Mouse (Mus musculus): Measurements from ENCODE around the gene Tpi1. TPM values are rescaled to one million over a fixed set of nuclear protein-coding genes. Genes with fewer than 3 reads are reported as not detected.
"Not testable (repeated sequence)": the region's sequence is repeated elsewhere in the genome, so short reads cannot be mapped to it uniquely, and the experiment has no call there.

The Tpi1 gene
- polyA plus RNA-seq, 1 experiment from 2014 or later, result 428 TPM

- Histone ChIP-seq H3K27ac (replicated peaks) (peak overlapping the region; percentile 95), H3K9ac (replicated peaks) (peak overlapping the region; percentile 97), H3K27me3 (peaks cover 24% of the 10 kb centered on the region), H3K9me3 (no peaks in the 10 kb centered on the region), H3K36me3 (no peaks in the 10 kb centered on the region), H3K4me2 (replicated peaks) (peak overlapping the region; percentile 85), H3K4me1 (peaks cover 43% of the 10 kb centered on the region), H3K4me3 (peak overlapping the region; percentile 75)
- ATAC-seq (ENCODE audit: low FRiP score, low read depth), result peak; percentile 53
- WGBS, result 9% methylated on average over 14 of the region's 14 CpGs
Observed at GRCm38 (mm10) chr6:124856321-124856720, 42.2 kb upstream of the Tpi1 start.

- Histone ChIP-seq H3K4me2 (replicated peaks) (no peak overlapping the region), H3K4me3 (no peak overlapping the region), H3K4me1 (peaks cover 27% of the 10 kb centered on the region), H3K27ac (replicated peaks) (no peak overlapping the region), H3K9me3 (no peaks in the 10 kb centered on the region), H3K36me3 (0 out of 2 replicates have a peak, but pooled peaks cover 5% of the 10 kb centered on the region), H3K9ac (replicated peaks) (no peak overlapping the region), H3K27me3 (peaks cover 21% of the 10 kb centered on the region)
- 79% methylated on average over 12 of the region's 12 CpGs for WGBS
- no peak for ATAC-seq (ENCODE audit: low FRiP score, low read depth)
Observed at GRCm38 (mm10) chr6:124854647-124855046, 40.6 kb upstream of the Tpi1 start.

DNA sequence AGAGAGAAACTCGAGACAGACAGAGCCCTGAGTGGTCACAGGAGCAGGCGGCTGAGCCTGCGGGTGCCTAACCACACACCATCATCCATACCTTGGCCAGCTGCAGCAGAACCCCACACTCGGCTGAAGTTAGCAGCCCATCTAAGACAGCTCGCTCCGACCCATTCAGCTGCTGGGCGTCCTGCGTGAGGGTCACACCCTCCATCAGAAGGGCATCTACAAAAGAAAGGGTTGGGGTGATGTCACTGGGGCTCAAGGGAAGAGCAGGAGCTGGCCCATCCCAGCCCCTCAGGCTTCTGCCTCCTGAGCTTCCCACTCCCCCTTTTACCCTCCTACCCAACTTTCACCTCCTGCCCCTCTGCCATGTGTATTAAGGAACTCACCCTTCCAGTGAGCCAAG is 36.4 kb upstream of the Tpi1 start:
- Histone ChIP-seq H3K9ac (replicated peaks) (no peak overlapping the region), H3K27ac (replicated peaks) (no peak overlapping the region), H3K4me3 (no peak overlapping the region), H3K4me2 (replicated peaks) (no peak overlapping the region), H3K9me3 (no peaks in the 10 kb centered on the region), H3K4me1 (peaks cover 8% of the 10 kb centered on the region; the same call in 1 of the 2 replicates), H3K27me3 (peaks cover 6% of the 10 kb centered on the region; the same call in 1 of the 2 replicates), H3K36me3 (0 out of 2 replicates have a peak, but pooled peaks cover 5% of the 10 kb centered on the region)
- ATAC-seq (ENCODE audit: low FRiP score, low read depth), result no peak
- WGBS, result 65% methylated on average over 8 of the region's 8 CpGs

DNA sequence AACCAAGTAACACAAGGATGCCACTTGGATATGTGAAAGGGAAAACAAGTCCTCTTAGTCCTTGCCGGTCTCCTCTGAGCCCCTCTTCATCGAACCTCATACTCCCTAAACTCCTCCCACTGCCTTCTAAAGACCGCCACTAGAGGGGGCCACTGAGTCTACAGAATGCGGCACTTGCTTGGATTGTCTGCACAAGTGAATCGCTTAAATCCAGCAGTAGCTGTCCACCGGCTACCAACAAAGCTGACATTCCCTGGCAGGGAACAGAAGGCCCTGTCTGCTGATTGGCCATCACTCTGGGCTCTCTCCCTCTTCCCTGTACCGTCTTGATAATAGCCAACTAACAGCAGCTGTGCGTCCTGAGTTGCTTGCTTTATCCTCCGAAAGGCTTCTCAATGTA is 33.2 kb upstream of the Tpi1 start:
- ATAC-seq (ENCODE audit: low FRiP score, low read depth), result peak; percentile 90
- H3K36me3 ChIP-seq, result 0 out of 2 replicates have a peak, but pooled peaks cover 5% of the 10 kb centered on the region
- H3K9me3 ChIP-seq, result no peaks in the 10 kb centered on the region
- H3K9ac ChIP-seq (replicated peaks), result no peak overlapping the region
- no peak overlapping the region for H3K4me3 ChIP-seq
- H3K27me3 ChIP-seq, result no peaks in the 10 kb centered on the region
- peak overlapping the region; percentile 67 for H3K27ac ChIP-seq (replicated peaks)
- H3K4me1 ChIP-seq, result 0 out of 2 replicates have a peak, but pooled peaks cover 7% of the 10 kb centered on the region
- 5% methylated on average over 9 of the region's 9 CpGs for WGBS
- no peak overlapping the region for H3K4me2 ChIP-seq (replicated peaks)

DNA sequence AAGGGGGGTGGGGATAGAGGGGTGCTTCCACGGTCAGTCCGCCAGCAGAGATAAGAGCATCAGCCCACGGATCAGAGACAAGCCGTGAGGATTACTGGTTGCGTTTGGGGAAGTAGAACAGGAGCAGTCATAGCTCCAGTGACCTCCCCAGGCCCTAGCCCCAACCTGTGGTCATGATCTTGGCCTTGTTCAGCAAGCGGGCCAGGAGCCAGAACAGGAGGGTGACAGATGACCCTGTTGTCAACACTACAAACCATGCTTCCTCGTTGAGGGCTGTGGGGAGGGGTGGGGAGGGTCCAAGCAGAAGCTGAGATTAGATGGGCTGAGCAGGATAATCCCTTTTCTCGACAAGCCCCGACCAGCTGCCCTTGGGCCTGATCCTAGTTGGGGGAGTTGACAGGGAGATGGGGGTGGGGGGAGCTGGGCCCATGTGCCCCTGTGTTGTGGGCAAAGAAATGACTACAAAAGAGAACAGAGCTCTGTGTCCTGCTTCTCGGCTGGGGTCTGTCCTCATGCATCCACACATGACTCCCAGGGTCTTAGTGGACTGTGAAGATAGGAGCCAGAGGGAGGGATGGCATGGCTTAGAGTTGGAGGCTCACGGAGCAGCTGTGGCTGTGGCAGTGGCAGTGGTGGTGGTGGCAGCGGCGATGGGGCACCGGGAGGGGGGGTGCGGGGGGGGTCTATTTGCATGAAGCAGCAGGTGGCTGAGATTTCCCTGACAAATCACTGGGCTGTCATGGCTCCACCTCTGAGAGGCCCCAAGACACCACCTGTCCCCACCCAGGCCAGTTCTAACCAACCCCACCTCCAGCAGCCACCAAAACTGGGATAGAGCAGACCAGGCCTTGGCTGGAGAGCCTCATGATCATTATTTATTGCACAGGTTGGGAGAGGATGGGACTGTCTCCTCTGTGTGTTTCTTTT is 26.4 kb upstream of the Tpi1 start, which contains the start of gene Gnb3:
Gnb3 (minus strand) TSS at position 35 of the 927 bp plus-strand sequence.
- Histone ChIP-seq H3K4me2 (replicated peaks) (peak within 1 kb of the TSS; percentile 24), H3K27ac (replicated peaks) (peak within 1 kb of the TSS; percentile 77), H3K36me3 (peaks cover 5% of the 10 kb centered on the region; the same call in 1 of the 2 replicates), H3K4me3 (no peak within 1 kb of the TSS), H3K9ac (replicated peaks) (peak within 1 kb of the TSS; percentile 24; the same call in 1 of the 2 replicates), H3K27me3 (peaks cover 12% of the 10 kb centered on the region), H3K4me1 (peaks cover 17% of the 10 kb centered on the region), H3K9me3 (no peaks in the 10 kb centered on the region)
- 6% methylated on average over 11 of the region's 15 CpGs for WGBS
- peak; percentile 69 for ATAC-seq (ENCODE audit: low FRiP score, low read depth)

- 5% methylated on average over 8 of the region's 8 CpGs for WGBS
- peak; percentile 45 for ATAC-seq (ENCODE audit: low FRiP score, low read depth)
- H3K9me3 ChIP-seq, result no peaks in the 10 kb centered on the region
- no peak overlapping the region for H3K4me3 ChIP-seq
- peak overlapping the region; percentile 7; the same call in 1 of the 2 replicates for H3K9ac ChIP-seq (replicated peaks)
- peaks cover 17% of the 10 kb centered on the region for H3K4me1 ChIP-seq
- H3K27me3 ChIP-seq, result peaks cover 12% of the 10 kb centered on the region
- peak overlapping the region; percentile 77 for H3K27ac ChIP-seq (replicated peaks)
- H3K4me2 ChIP-seq (replicated peaks), result peak overlapping the region; percentile 24
- H3K36me3 ChIP-seq, result peaks cover 5% of the 10 kb centered on the region; the same call in 1 of the 2 replicates
Observed at GRCm38 (mm10) chr6:124839805-124840204, 25.7 kb upstream of the Tpi1 start.

- WGBS, result 83% methylated on average over 7 of the region's 7 CpGs
- Histone ChIP-seq H3K36me3 (peaks cover 35% of the 10 kb centered on the region), H3K27ac (replicated peaks) (no peak overlapping the region), H3K4me2 (replicated peaks) (no peak overlapping the region), H3K27me3 (peaks cover 12% of the 10 kb centered on the region), H3K9ac (replicated peaks) (no peak overlapping the region), H3K4me1 (peaks cover 32% of the 10 kb centered on the region), H3K9me3 (no peaks in the 10 kb centered on the region), H3K4me3 (no peak overlapping the region)
- ATAC-seq (ENCODE audit: low FRiP score, low read depth), result no peak
Observed at GRCm38 (mm10) chr6:124836411-124836810, 22.3 kb upstream of the Tpi1 start.

DNA sequence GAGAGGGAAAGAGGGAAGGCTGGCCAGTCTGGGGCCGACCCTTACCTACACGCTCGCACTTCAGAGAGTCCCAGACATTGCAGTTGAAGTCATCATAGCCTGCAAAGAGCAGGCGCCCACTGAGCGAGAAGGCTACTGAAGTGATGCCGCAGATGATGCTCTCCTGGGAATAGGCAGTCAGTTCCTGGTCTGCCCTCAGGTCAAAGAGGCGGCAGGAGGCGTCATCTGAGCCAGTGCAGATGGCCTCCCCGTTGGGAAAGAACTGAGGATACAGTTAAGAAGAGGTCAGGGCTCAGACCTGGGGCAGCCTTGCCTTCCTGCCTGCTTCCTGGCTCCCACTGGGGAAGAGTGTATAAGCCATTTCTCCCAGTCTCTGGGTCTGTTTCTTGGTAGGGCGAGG is 21.4 kb upstream of the Tpi1 start:
- Histone ChIP-seq H3K4me3 (no peak overlapping the region), H3K4me1 (peaks cover 35% of the 10 kb centered on the region), H3K36me3 (peaks cover 32% of the 10 kb centered on the region), H3K27ac (replicated peaks) (0 out of 2 replicates have a peak overlapping the region, but pooled peaks have one; percentile 39), H3K9ac (replicated peaks) (no peak overlapping the region), H3K27me3 (peaks cover 12% of the 10 kb centered on the region), H3K4me2 (replicated peaks) (no peak overlapping the region), H3K9me3 (no peaks in the 10 kb centered on the region)
- WGBS, result 72% methylated on average over 10 of the region's 10 CpGs
- ATAC-seq (ENCODE audit: low FRiP score, low read depth), result no peak

DNA sequence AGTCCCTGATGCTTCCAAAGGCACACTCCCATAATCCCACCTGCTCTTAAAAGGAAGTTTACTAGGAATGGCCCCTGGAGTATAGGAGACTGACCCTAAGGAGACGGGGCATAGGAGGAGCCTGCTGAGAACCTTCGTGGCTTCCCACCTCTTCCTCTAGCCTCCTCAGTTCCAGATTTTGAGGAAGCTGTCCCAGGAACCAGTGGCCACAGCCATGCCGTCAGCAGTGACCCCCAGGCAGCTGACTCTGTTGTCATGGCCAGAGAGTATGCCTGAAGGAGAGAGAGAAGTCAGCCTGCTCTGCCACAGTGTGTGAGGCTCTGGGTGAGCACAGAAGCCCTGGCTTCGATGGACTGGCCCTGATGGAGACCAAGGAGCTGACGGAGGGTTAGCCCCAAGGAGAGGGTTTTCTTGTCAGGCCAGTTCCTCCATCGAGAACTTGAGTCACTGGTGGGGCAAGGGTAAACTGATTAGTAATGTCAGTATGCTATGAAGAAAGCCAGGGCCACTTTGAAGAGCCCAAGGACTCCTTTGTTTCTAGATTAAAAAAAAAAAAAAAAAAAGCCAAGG is 20.5 kb upstream of the Tpi1 start:
- Histone ChIP-seq H3K9ac (replicated peaks) (no peak overlapping the region), H3K27ac (replicated peaks) (0 out of 2 replicates have a peak overlapping the region, but pooled peaks have one; percentile 5), H3K4me1 (peaks cover 30% of the 10 kb centered on the region)

GRCm38 (mm10) chr6:124831649-124832048 is 17.6 kb upstream of the Tpi1 start:
- H3K4me3 ChIP-seq, result peak overlapping the region; percentile 66; the same call in 1 of the 2 replicates
- 0 out of 2 replicates have a peak overlapping the region, but pooled peaks have one; percentile 28 for H3K9ac ChIP-seq (replicated peaks)
- H3K27ac ChIP-seq (replicated peaks), result no peak overlapping the region
- no peaks in the 10 kb centered on the region for H3K27me3 ChIP-seq
- 96% methylated on average over 8 of the region's 8 CpGs for WGBS
- no peaks in the 10 kb centered on the region for H3K9me3 ChIP-seq
- ATAC-seq (ENCODE audit: low FRiP score, low read depth), result no peak
- H3K4me1 ChIP-seq, result peaks cover 35% of the 10 kb centered on the region
- peak overlapping the region; percentile 80 for H3K4me2 ChIP-seq (replicated peaks)
- H3K36me3 ChIP-seq, result peaks cover 38% of the 10 kb centered on the region

More for the DNA sequence above, 20.5 kb upstream of the Tpi1 start:
- peaks cover 10% of the 10 kb centered on the region for H3K27me3 ChIP-seq
- peaks cover 32% of the 10 kb centered on the region for H3K36me3 ChIP-seq
- no peak for ATAC-seq (ENCODE audit: low FRiP score, low read depth)
- H3K4me2 ChIP-seq (replicated peaks), result no peak overlapping the region
- 87% methylated on average over 6 of the region's 6 CpGs for WGBS
- H3K4me3 ChIP-seq, result no peak overlapping the region
- H3K9me3 ChIP-seq, result no peaks in the 10 kb centered on the region

- Histone ChIP-seq H3K9ac (replicated peaks) (peak overlapping the region; percentile 28; the same call in 1 of the 2 replicates), H3K4me3 (peak overlapping the region; percentile 66), H3K4me1 (peaks cover 35% of the 10 kb centered on the region), H3K4me2 (replicated peaks) (peak overlapping the region; percentile 80), H3K36me3 (peaks cover 39% of the 10 kb centered on the region)
- ATAC-seq (ENCODE audit: low FRiP score, low read depth); H3K27ac ChIP-seq (replicated peaks); H3K9me3 ChIP-seq; H3K27me3 ChIP-seq: not testable (repeated sequence)
- 94% methylated on average over 4 of the region's 4 CpGs for WGBS
Observed at GRCm38 (mm10) chr6:124831199-124831598, 17.1 kb upstream of the Tpi1 start.

Data from midbrain, embryonic 12.5 days (tissue).